In genomic region chr5:12332648-12333305, GRCm38 (mm10) we compare ENCODE assay signal across 18 mouse cellular contexts.
"Had no signal": no experiment of that assay in that cellular context is flagged by ENCODE, and none has a peak within 500 bp of the region (broad histone marks: within the 10 kb centered on the region; RNA-seq: fewer than 3 reads in every experiment).

No protein-coding gene starts in this region.

- H3K36me3 ChIP-seq: midbrain, embryonic 10.5 days; midbrain, embryonic 12.5 days; midbrain, embryonic 15.5 days; neural tube, embryonic 13.5 days; neural tube, embryonic 15.5 days had no signal

- H3K27me3 ChIP-seq: midbrain, embryonic 12.5 days; midbrain, embryonic 15.5 days; neural tube, embryonic 13.5 days; neural tube, embryonic 15.5 days had no signal

- H3K27ac ChIP-seq: midbrain, embryonic 10.5 days; midbrain, embryonic 12.5 days; midbrain, embryonic 15.5 days; neural tube, embryonic 13.5 days; neural tube, embryonic 15.5 days had no signal

- DNase-seq: lung, adult 18-20 months; lung, embryonic 14.5 days; lung, postnatal 10 days; lung, postnatal 4 days; retina, postnatal 1 day; right cerebral cortex, adult 18-20 months; right cerebral cortex, postnatal 25 days; right cerebral cortex, postnatal 4 days; spleen, adult 18-20 months; thymus, adult 18-20 months; thymus, postnatal 14 days; thymus, postnatal 36 days had no signal

- H3K4me3 ChIP-seq: midbrain, embryonic 10.5 days; midbrain, embryonic 12.5 days; midbrain, embryonic 15.5 days; myocyte; neural tube, embryonic 13.5 days; neural tube, embryonic 15.5 days had no signal

- H3K4me1 ChIP-seq: midbrain, embryonic 10.5 days; midbrain, embryonic 12.5 days; midbrain, embryonic 15.5 days; neural tube, embryonic 13.5 days; neural tube, embryonic 15.5 days had no signal

- H3K9me3 ChIP-seq: midbrain, embryonic 10.5 days; midbrain, embryonic 12.5 days; midbrain, embryonic 15.5 days; neural tube, embryonic 13.5 days; neural tube, embryonic 15.5 days had no signal

- ATAC-seq: midbrain, embryonic 15.5 days had no signal

- H3K9ac ChIP-seq: lung, embryonic 14.5 days; midbrain, embryonic 12.5 days; midbrain, embryonic 15.5 days; neural tube, embryonic 13.5 days; neural tube, embryonic 15.5 days had no signal

- H3K4me2 ChIP-seq: lung, embryonic 14.5 days; midbrain, embryonic 12.5 days; midbrain, embryonic 15.5 days; neural tube, embryonic 13.5 days; neural tube, embryonic 15.5 days had no signal
